Mouse (Mus musculus) forebrain, embryonic 15.5 days (tissue): ENCODE data around the gene Top3a. TPM values are rescaled to one million over a fixed set of nuclear protein-coding genes. Genes with fewer than 3 reads are reported as not detected.
A peak's percentile ranks its signal among the peaks of the same experiment; 100 is the strongest.

Experiments
- ATAC-seq: fragments of 200-750 bp; cut with Nextera tagmentation; replicated peaks from 2 replicates; pipeline ENCODE4 v1.8.0; 2017; ENCODE audit warnings: mild to moderate bottlenecking, moderate TSS enrichment, moderate library complexity
- H3K27ac ChIP-seq: fragments of 300-500 bp; sonication (generic); replicated peaks from 2 replicates; pipeline ENCODE4 v1.5.1; 2015; ENCODE audit warnings: mild to moderate bottlenecking, inconsistent platforms
- H3K27me3 ChIP-seq: fragments of 300-500 bp; sonication (generic); 2 replicates; pipeline ENCODE4 v1.6.1; 2015; ENCODE audit warnings: inconsistent platforms
- H3K36me3 ChIP-seq: fragments of 300-500 bp; sonication (generic); 2 replicates; pipeline ENCODE4 v1.6.1; 2015; ENCODE audit warnings: mild to moderate bottlenecking, inconsistent platforms
- H3K4me1 ChIP-seq: fragments of 300-500 bp; sonication (generic); 2 replicates; pipeline ENCODE4 v1.6.1; 2015; ENCODE audit warnings: inconsistent platforms
- H3K4me2 ChIP-seq: fragments of 300-500 bp; sonication (generic); replicated peaks from 2 replicates; pipeline ENCODE4 v1.6.1; 2015; ENCODE audit warnings: mild to moderate bottlenecking, inconsistent platforms
- H3K4me3 ChIP-seq: fragments of 300-500 bp; sonication (generic); 2 replicates; pipeline ENCODE4 v1.5.1; 2015; ENCODE audit warnings: mild to moderate bottlenecking, inconsistent platforms
- H3K9ac ChIP-seq: fragments of 300-500 bp; sonication (generic); replicated peaks from 2 replicates; pipeline ENCODE4 v1.6.1; 2015; ENCODE audit warnings: mild to moderate bottlenecking, inconsistent platforms
- H3K9me3 ChIP-seq: fragments of 300-500 bp; sonication (generic); 2 replicates; pipeline ENCODE4 v1.6.1; 2016; ENCODE audit warnings: inconsistent platforms
- WGBS: fragments of 180-500 bp; shearing (Covaris S2); methylation state at CpG from one replicate; pipeline ENCODE4 v1.1.7; 2015; ENCODE audit warnings: mixed read lengths; 5-methylcytosine and 5-hydroxymethylcytosine counted together
- polyA plus RNA-seq: library from polyadenylated mRNA; unstranded; fragments of >200 nt; fragmentation: Nextera tagmentation; extraction: Ambion mirVana; gene quantifications from 2 replicates; pipeline ENCODE4 v1.2.1, GENCODE M21; 2015

Top3a gene
- polyA plus RNA-seq, 1 experiment from 2014 or later = 10.0 TPM

DNA sequence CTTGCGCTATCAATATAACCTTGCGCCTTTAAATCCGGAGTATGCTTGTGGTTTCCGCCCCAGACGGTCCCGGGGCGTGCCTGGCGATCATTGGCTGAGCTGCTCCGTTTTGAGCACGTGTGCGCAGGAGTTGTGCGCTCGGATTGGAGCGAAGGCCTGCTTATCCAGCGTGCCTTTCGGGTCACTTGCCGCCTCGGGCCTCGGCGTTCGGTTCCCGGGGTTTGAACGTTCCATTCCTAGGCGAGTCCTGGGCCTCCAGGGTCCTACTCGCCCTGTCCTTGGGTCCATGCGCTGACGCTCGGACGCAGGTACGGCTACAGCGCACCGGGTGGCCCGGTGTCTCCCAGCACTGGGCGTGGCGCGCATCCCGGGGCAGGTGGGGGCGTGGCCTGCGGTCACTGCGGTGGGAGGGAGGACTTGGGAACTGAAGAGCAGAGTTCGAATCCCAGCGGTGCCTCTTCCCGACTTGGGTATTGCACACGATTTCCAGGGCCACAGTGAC, 48.9 kb downstream of the Top3a start, which contains the start of gene Mief2:
Mief2 (plus strand) TSS at position 139 of the 502 bp plus-strand sequence.
- peak within 1 kb of the TSS; percentile 84 for H3K9ac ChIP-seq
- peaks cover 33% of the 10 kb centered on the region for H3K36me3 ChIP-seq
- H3K4me3 ChIP-seq = peak within 1 kb of the TSS; percentile 97
- peak within 1 kb of the TSS; percentile 70 for H3K4me2 ChIP-seq
- no peaks in the 10 kb centered on the region for H3K9me3 ChIP-seq
- H3K4me1 ChIP-seq = peaks cover 32% of the 10 kb centered on the region
- no peaks in the 10 kb centered on the region for H3K27me3 ChIP-seq
- under 1% methylated on average over 44 of the region's 44 CpGs for WGBS
- H3K27ac ChIP-seq = peak within 1 kb of the TSS; percentile 94
- ATAC-seq = peak; percentile 94

DNA sequence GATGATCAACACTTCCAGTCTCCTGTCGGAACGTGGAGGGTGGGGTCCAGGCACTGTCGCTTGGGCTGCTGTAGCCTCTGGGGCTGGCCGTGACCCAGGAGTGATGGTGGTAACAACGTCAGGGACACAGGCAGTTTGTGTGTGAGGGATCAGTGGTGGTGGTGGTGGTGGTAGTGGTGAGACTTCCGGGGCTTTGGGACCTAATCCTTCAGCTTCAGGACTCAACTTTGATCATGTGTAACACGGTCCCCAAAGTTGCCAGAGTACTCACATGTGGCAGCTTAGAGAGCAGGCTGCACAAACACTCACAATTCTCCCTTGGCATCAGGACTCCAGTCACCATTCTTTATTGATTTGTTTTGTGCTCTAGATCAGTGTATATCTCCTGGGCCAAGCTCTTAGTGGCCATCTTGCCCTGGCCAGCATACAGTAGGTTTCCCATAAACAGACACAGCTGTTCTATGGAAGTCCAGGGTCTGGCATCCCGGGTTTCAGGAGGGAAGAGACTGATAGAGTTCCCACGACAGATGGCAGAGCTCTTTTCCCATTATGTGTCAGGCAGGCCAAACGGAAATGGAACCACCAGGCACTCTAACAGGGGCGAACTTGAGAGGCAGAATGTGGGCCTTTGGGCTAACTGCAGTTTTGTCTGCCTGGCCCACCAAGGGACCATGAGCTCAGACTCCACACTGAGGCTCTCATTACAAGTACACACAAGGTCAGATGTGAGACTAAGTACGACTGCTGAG, 49.6 kb downstream of the Top3a start:
- Histone ChIP-seq H3K4me2 (peak overlapping the region; percentile 70), H3K36me3 (peaks cover 36% of the 10 kb centered on the region), H3K9ac (peak overlapping the region; percentile 84), H3K4me3 (peak overlapping the region; percentile 97), H3K9me3 (no peaks in the 10 kb centered on the region), H3K4me1 (peaks cover 32% of the 10 kb centered on the region), H3K27ac (peak overlapping the region; percentile 94), H3K27me3 (no peaks in the 10 kb centered on the region)
- 6% methylated on average over 12 of the region's 12 CpGs for WGBS
- ATAC-seq = peak; percentile 12

DNA sequence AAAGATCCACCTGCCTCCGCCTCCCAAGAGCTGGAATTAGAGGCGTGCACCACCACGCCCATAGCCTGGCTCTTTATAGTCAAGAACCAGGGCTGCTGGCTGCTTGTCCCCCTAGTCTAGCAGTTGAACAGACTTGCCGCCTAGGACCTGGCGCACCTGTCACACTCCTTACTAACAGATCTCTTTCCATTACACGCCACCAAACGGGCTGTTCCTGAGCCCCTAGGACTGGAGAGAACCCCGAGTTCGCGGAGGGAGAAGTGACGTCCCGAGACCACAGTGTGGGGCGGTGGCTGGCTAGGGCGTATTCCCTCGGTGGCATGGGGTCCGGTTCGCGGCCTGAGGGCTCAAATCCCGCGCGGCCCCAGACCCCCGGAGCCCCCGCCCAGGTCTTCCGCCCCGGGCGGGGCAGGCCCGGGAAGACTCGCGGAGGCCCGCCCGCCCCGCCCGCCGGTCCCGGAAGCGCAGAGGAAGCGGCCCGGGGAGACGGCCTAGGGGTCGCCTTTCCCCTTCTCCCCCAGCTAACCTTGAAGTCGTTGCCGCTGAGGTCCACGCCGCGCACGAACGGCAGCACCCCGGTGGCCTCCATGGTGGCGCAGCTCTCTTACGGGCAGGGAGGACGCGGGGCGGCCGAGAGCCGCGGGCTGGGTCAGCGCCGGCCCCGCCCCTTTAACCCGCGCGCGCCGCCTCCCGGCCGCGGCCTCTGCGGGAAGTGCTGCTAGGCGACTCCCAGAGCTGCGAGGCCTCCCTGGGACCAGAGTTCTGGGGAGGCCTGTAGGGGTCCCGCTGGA, 50.4 kb downstream of the Top3a start, which contains the start of gene Flii:
Flii (minus strand) TSS at position 663 of the 791 bp plus-strand sequence.
- Histone ChIP-seq H3K27ac (peak within 1 kb of the TSS; percentile 94), H3K4me2 (peak within 1 kb of the TSS; percentile 70), H3K4me1 (peaks cover 32% of the 10 kb centered on the region), H3K9ac (peak within 1 kb of the TSS; percentile 84), H3K9me3 (no peaks in the 10 kb centered on the region), H3K4me3 (peak within 1 kb of the TSS; percentile 97), H3K36me3 (peaks cover 38% of the 10 kb centered on the region), H3K27me3 (no peaks in the 10 kb centered on the region)
- peak; percentile 76 for ATAC-seq
- WGBS = under 1% methylated on average over 68 of the region's 71 CpGs

DNA sequence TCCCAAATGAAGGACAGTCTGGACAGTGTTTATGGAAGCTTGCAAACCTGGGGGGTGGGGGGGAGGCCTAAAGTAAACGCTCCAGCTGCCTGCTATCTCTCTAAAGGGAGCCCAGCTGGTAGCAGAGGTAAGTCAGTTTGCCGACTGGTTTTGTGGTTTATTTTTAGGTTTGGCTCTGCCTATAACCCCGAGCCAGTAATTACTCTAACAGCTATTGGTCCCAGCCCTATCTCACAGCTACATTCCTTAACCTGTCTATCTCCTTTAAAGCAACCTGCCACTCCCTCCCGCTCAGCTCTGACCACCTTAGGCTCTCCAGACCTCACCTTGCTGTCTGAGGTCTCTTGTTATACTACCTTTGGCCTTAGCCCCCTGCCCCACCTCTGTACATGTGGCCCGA, 57.9 kb downstream of the Top3a start:
- no peak for ATAC-seq
- H3K27ac ChIP-seq = no peak overlapping the region
- no peaks in the 10 kb centered on the region for H3K4me1 ChIP-seq
- no peaks in the 10 kb centered on the region for H3K9me3 ChIP-seq
- 89% methylated on average over 5 of the region's 5 CpGs for WGBS
- H3K9ac ChIP-seq = no peak overlapping the region
- H3K4me3 ChIP-seq = no peak overlapping the region
- no peak overlapping the region for H3K4me2 ChIP-seq
- H3K27me3 ChIP-seq = no peaks in the 10 kb centered on the region
- peaks cover 97% of the 10 kb centered on the region for H3K36me3 ChIP-seq

DNA sequence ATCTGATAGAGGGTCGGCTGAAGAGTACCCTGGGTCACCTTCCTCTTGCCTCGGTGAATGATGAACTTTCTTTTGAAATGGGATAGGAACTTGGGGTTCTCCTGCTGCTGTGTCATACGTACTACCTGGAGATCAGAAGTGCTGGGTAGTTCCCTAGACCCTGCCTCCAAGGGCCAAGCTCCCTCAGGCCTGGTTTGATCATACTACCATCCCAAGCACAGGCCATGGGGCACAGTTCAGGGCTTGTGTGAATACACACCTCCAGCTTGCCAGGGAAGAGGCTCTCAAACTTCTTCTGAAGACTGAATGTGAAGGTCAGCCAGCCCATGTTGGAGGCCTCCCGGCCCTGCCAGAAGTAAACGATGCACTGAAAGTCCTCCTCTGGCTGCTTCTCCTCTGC, 61.3 kb downstream of the Top3a start:
- H3K4me2 ChIP-seq = no peak overlapping the region
- WGBS = 86% methylated on average over 5 of the region's 5 CpGs
- H3K4me1 ChIP-seq = no peaks in the 10 kb centered on the region
- no peak overlapping the region for H3K9ac ChIP-seq
- H3K4me3 ChIP-seq = no peak overlapping the region
- H3K27ac ChIP-seq = no peak overlapping the region
- no peaks in the 10 kb centered on the region for H3K27me3 ChIP-seq
- no peak for ATAC-seq
- H3K9me3 ChIP-seq = no peaks in the 10 kb centered on the region
- peaks cover 96% of the 10 kb centered on the region for H3K36me3 ChIP-seq

DNA sequence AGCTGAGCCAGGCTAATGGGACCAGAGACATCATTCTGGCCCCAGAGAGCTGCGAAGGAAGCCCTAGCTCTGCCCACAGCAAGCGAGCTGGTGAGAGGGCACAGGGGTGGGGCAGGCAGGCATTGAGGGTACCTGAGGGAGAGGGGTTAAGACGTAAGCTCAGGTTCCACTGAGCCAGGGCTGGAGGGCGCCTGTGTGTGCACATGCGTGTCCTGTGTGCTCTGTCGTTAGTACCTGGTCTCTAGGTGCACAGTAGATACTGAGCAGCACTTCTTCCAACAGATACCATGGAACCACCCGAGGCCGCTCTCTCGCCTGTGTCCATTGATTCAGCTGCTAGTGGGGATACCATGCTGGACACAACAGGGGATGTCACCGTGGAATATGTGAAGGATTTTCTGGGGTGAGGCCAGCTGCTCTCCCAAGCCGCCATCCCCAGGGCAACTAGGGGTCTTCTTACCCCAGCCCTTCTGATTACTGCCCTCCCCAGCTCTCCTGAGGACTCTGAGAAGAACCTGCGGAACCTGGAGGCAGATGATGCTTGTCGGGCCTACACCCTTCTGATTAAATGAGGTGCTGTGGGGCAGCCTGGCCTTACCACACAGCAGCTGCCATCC, 64.4 kb downstream of the Top3a start:
- Histone ChIP-seq H3K9ac (no peak overlapping the region), H3K4me3 (no peak overlapping the region), H3K27me3 (no peaks in the 10 kb centered on the region), H3K27ac (no peak overlapping the region), H3K4me2 (no peak overlapping the region), H3K4me1 (no peaks in the 10 kb centered on the region), H3K9me3 (no peaks in the 10 kb centered on the region), H3K36me3 (peaks cover 97% of the 10 kb centered on the region)
- no peak for ATAC-seq
- 91% methylated on average over 13 of the region's 13 CpGs for WGBS

DNA sequence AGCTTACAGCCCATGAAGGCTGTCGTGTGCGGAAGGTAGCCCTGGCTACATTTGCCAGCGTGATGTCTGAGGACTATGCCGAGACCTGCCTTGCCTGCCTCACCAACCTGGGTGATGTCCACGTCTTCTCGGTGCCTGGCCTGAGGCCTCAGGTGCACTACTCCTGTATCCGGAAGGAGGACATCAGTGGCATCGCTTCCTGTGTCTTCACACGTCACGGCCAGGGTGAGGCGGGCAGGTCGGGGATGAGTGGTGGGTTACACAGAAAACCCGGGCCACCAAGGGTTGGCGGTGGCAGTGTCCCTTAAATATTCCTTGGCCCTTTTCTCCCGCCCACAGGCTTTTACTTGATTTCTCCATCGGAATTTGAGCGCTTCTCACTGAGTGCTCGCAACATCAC, 65.1 kb downstream of the Top3a start:
- Histone ChIP-seq H3K4me2 (no peak overlapping the region), H3K36me3 (peaks cover 98% of the 10 kb centered on the region), H3K4me1 (no peaks in the 10 kb centered on the region), H3K27ac (no peak overlapping the region), H3K27me3 (no peaks in the 10 kb centered on the region), H3K9me3 (no peaks in the 10 kb centered on the region), H3K9ac (no peak overlapping the region), H3K4me3 (no peak overlapping the region)
- no peak for ATAC-seq
- 94% methylated on average over 18 of the region's 18 CpGs for WGBS

DNA sequence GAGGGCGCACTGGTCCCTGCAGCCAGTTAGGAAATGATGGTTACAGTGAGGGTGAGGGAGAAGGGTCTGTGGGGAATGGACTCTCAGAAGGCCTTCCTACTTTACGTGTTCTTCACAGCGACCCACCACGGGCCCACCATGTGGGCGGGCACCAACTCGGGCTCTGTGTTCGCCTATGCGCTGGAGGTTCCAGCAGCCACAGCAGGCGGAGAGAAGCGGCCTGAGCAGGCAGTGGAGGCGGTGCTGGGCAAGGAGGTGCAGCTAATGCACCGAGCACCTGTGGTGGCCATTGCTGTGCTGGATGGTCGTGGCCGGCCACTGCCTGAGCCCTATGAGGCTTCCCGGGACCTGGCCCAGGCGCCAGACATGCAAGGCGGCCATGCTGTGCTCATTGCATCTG, 65.9 kb downstream of the Top3a start:
- no peak for ATAC-seq
- H3K4me1 ChIP-seq = no peaks in the 10 kb centered on the region
- H3K36me3 ChIP-seq = peaks cover 98% of the 10 kb centered on the region
- H3K27me3 ChIP-seq = no peaks in the 10 kb centered on the region
- H3K4me3 ChIP-seq = no peak overlapping the region
- H3K4me2 ChIP-seq = no peak overlapping the region
- no peak overlapping the region for H3K27ac ChIP-seq
- no peaks in the 10 kb centered on the region for H3K9me3 ChIP-seq
- 93% methylated on average over 17 of the region's 17 CpGs for WGBS
- H3K9ac ChIP-seq = no peak overlapping the region

DNA sequence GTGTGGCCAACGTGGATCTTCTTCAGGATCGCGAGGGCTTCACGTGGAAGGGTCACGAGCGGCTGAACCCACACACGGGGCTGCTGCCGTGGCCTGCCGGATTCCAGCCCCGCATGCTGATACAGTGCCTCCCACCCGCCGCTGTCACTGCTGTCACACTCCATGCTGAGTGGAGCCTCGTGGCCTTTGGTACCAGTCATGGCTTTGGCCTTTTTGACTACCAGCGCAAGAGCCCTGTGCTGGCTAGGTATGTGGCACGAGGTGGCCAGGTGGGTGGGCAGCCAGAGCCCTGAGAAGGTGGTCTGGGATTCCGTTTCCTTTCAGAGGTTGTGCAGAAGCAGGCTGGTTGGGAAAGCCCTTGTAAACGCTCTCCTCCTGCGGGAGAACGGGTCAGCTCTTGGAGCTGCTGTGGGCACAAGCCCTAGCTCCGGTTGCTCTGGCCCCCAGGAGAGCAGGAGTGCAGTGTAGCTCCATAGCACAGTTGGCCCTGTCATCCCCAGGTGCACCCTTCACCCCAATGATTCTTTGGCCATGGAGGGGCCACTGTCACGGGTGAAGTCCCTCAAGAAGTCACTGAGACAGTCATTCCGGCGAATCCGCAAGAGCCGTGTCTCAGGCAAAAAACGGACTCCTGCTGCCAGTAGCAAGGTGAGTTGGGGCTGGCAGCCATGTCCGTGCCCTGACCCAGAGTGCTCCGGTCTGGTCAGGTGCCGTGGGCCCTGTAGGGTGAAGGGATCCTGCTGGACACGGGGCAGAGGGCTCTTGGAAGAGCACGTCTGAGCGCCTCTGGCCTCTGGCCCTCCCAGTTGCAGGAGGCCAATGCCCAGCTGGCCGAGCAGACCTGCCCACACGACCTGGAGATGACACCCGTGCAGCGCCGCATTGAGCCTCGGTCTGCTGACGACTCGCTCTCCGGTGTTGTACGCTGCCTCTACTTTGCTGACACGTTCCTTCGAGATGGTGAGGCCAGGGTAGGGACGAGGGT, 67.4 kb downstream of the Top3a start:
- H3K4me2 ChIP-seq = no peak overlapping the region
- H3K27me3 ChIP-seq = no peaks in the 10 kb centered on the region
- H3K9ac ChIP-seq = no peak overlapping the region
- no peak overlapping the region for H3K4me3 ChIP-seq
- no peak overlapping the region for H3K27ac ChIP-seq
- 93% methylated on average over 45 of the region's 45 CpGs for WGBS
- H3K36me3 ChIP-seq = peaks cover 93% of the 10 kb centered on the region
- no peak for ATAC-seq
- H3K4me1 ChIP-seq = no peaks in the 10 kb centered on the region
- no peaks in the 10 kb centered on the region for H3K9me3 ChIP-seq

DNA sequence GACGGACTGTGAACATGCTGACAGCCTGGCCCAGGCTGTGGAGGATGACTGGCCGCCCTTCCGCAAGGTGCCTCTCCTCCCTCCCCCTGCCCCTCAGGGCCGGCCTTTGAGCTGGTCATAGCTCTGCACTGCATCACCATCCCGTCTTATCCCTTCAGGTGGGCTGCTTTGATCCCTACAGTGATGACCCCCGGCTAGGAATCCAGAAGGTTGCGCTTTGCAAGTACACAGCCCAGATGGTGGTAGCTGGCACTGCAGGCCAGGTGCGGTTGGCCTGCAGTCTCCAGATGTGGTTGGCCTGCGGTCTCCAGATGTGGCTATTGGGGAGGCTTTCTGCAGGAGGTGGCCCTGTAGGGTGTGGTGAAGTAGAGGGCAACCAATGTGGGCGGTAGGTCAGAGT, 68.5 kb downstream of the Top3a start:
- no peak overlapping the region for H3K27ac ChIP-seq

DNA sequence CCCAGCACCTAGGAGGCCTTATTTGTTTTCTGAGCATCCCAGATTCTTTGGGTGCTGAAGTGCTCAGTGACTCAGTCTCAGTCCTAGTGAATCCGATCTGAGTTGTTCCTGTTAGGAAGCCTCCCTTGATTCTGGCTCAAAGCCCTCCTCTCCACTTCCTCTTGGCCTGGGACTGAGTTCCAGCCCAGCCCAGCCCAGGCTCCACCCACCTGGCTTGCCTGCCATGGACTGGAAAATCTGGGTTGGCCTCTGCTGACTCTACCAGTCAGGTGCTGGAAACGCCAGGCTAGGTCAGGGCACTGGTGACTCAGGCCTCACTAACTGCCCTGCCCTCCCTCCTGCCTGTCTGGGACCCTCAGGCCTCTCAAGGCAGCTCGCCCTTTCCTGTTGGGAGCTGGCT, 69.5 kb downstream of the Top3a start:
- WGBS = 85% methylated on average over 3 of the region's 3 CpGs
- H3K36me3 ChIP-seq = peaks cover 80% of the 10 kb centered on the region
- ATAC-seq = no peak

More for the DNA sequence above, 68.5 kb downstream of the Top3a start:
- no peak overlapping the region for H3K4me3 ChIP-seq
- no peaks in the 10 kb centered on the region for H3K27me3 ChIP-seq
- H3K4me2 ChIP-seq = no peak overlapping the region
- no peaks in the 10 kb centered on the region for H3K9me3 ChIP-seq
- H3K4me1 ChIP-seq = no peaks in the 10 kb centered on the region; the same call in 1 of the 2 replicates
- 93% methylated on average over 10 of the region's 10 CpGs for WGBS
- no peak for ATAC-seq
- H3K36me3 ChIP-seq = peaks cover 89% of the 10 kb centered on the region
- H3K9ac ChIP-seq = no peak overlapping the region

More for the DNA sequence above, 69.5 kb downstream of the Top3a start:
- Histone ChIP-seq H3K27ac (no peak overlapping the region), H3K9me3 (no peaks in the 10 kb centered on the region), H3K4me2 (no peak overlapping the region), H3K4me3 (no peak overlapping the region), H3K27me3 (no peaks in the 10 kb centered on the region), H3K4me1 (peaks cover 9% of the 10 kb centered on the region), H3K9ac (no peak overlapping the region)
